Mouse (Mus musculus) neural tube, embryonic 11.5 days (tissue): ENCODE data around the gene Keap1. TPM values are rescaled to one million over a fixed set of nuclear protein-coding genes. Genes with fewer than 3 reads are reported as not detected.

Experiments
- ATAC-seq: fragments of 200-750 bp; cut with Nextera tagmentation; 2 replicates; pipeline ENCODE4 v1.8.0; 2017; ENCODE audit warnings: moderate number of reproducible peaks, mild to moderate bottlenecking, moderate TSS enrichment, moderate library complexity; ENCODE audit not compliant: insufficient read depth, low FRiP score, low TSS enrichment
- DNase-seq: peaks from one replicate; pipeline ENCODE4 v3.0.0-alpha.2; 2015; ENCODE audit warnings: low spot score
- H3K27ac ChIP-seq: fragments of 300-500 bp; sonication (generic); 2 replicates; pipeline ENCODE4 v1.5.1; 2014; ENCODE audit warnings: low read depth, mild to moderate bottlenecking, low read length
- H3K27me3 ChIP-seq: fragments of 300-500 bp; sonication (generic); 2 replicates; pipeline ENCODE4 v1.6.1; 2014; ENCODE audit warnings: mild to moderate bottlenecking, low read length, mixed read lengths; ENCODE audit not compliant: control insufficient read depth, insufficient read depth
- H3K36me3 ChIP-seq: fragments of 300-500 bp; sonication (generic); 2 replicates; pipeline ENCODE4 v1.6.1; 2014; ENCODE audit warnings: mild to moderate bottlenecking, low read length, moderate library complexity, mixed read lengths; ENCODE audit not compliant: control insufficient read depth, insufficient read depth
- H3K4me1 ChIP-seq: fragments of 300-500 bp; sonication (generic); 2 replicates; pipeline ENCODE4 v1.6.1; 2014; ENCODE audit warnings: low read length, mixed read lengths; ENCODE audit not compliant: control insufficient read depth, insufficient read depth
- H3K4me2 ChIP-seq: fragments of 300-500 bp; sonication (generic); 2 replicates; pipeline ENCODE4 v1.6.1; 2014; ENCODE audit warnings: low read depth, mild to moderate bottlenecking, moderate library complexity
- H3K4me3 ChIP-seq: fragments of 300-500 bp; sonication (generic); 2 replicates; pipeline ENCODE4 v1.5.1; 2014; ENCODE audit warnings: low read depth, low read length
- H3K9ac ChIP-seq: fragments of 300-500 bp; sonication (generic); 2 replicates; pipeline ENCODE4 v1.6.1; 2014; ENCODE audit warnings: mild to moderate bottlenecking, low read length
- H3K9me3 ChIP-seq: fragments of 300-500 bp; sonication (generic); 2 replicates; pipeline ENCODE4 v1.6.1; 2016; ENCODE audit warnings: low read length; ENCODE audit not compliant: control insufficient read depth
- WGBS: fragments of 180-500 bp; shearing (Covaris S2); extraction: QIAGEN DNeasy Blood & Tissue Kit; methylation state at CpG from one replicate; pipeline ENCODE4 v1.1.7; 2014; 5-methylcytosine and 5-hydroxymethylcytosine counted together
- polyA plus RNA-seq: library from polyadenylated mRNA; unstranded; fragments of >200 nt; fragmentation: Nextera tagmentation; extraction: Ambion mirVana; gene quantifications from 2 replicates; pipeline ENCODE4 v1.2.1, GENCODE M21; 2014

Gene Keap1
- polyA plus RNA-seq, 1 experiment from 2014 or later: 32.3 TPM

DNA sequence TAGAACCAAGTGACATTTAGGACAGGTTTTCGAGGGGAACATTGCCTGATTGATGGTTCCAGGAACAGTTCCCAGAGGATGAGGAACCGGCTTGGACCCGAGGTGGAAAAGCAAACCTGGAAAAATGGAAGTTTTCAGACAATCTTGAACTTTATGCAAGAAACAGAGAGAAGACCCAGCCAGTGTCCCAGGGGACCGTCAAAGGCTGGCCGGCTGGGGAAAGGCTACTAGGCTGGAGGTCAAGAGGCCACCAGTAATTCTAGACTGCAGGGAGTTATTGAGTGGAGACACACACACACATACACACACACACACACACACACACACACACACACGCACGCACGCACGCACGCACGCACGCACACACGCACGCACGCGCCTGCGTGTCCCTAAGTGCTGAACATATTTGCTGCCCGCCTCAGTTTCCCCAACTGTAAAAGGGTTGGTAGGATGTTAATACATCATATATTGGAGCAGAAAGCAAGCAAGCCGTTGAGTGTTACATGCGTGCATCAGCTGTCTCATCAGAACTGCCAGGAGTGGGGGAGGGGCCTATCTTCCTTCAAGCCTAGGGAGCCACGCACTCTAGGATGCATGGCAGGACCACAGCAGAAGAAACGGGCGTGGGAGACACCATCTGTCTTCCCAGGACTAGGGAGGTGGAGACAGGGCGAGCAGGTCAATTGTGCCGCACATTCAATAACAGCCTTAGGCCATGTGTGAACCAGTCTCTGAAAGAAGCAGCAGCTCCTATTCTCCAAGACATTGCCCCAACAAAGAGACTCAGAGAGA lies 22.9 kb downstream of the Keap1 start:
- Histone ChIP-seq H3K27ac (peak overlapping the region; percentile 35; the same call in 1 of the 2 replicates), H3K27me3 (no peaks in the 10 kb centered on the region), H3K9ac (0 out of 2 replicates have a peak overlapping the region, but pooled peaks have one; percentile 30), H3K4me2 (no peak overlapping the region), H3K4me3 (no peak overlapping the region), H3K9me3 (no peaks in the 10 kb centered on the region), H3K4me1 (no peaks in the 10 kb centered on the region), H3K36me3 (no peaks in the 10 kb centered on the region)
- WGBS: 63% methylated on average over 25 of the region's 25 CpGs
- ATAC-seq (0 out of 2 replicates have a peak, but pooled peaks have one; percentile 24), DNase-seq (peak; percentile 60)

DNA sequence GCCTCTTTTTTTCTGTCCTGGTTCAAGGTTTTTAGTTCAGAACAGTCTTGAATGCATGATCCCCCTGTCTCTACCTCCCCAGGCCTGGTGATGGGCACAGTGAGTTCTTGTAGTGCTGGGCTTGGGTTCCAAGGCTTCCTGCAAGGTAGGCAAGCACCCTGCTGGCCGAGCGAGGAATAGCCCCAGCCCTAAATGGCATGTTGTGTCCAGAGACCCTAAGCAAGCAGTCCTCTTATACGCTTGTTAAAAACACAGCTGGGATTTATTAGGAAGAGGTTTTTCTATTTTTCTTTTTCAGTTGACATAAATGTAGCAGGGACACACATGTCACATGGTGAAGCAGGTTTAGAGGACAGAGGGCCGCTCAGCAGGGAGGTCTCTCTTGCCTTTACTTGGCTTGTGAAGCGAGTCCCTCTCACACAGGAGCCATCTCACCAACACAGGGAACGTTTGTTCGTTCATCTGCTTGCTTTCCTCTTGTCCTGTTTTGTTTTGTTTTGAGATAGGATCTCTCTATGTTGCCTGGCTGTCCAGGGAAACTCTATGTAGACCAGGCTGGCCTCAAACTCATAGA lies 25.5 kb downstream of the Keap1 start:
- no peak overlapping the region for H3K27ac ChIP-seq
- H3K4me2 ChIP-seq: no peak overlapping the region
- H3K9ac ChIP-seq: no peak overlapping the region
- no peaks in the 10 kb centered on the region for H3K36me3 ChIP-seq
- no peak overlapping the region for H3K4me3 ChIP-seq
- peak; percentile 62 for DNase-seq
- H3K9me3 ChIP-seq: no peaks in the 10 kb centered on the region
- ATAC-seq: no peak
- no peaks in the 10 kb centered on the region for H3K27me3 ChIP-seq
- WGBS: 41% methylated on average over 7 of the region's 7 CpGs
- no peaks in the 10 kb centered on the region for H3K4me1 ChIP-seq

DNA sequence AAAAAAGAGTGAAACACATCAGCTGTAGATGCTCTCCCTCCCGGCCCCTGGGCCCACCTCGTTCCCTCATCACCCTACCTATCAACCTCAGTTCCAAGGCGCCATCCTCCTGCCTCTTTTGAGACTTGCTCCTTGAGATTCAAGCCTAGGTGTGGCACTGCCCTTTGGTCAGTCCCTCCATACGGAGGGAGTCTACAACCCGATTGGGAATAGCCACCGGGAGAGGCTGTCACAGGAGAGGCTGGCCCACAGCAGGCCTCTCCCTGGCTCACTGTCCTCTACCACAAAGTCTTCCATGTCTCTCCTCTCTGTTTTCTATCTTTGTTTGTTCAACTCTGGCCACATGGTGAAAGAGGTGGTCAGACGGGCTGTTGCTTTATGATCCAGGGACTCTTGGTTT lies 27.5 kb downstream of the Keap1 start:
- no peaks in the 10 kb centered on the region for H3K36me3 ChIP-seq
- 84% methylated on average over 7 of the region's 7 CpGs for WGBS

DNA sequence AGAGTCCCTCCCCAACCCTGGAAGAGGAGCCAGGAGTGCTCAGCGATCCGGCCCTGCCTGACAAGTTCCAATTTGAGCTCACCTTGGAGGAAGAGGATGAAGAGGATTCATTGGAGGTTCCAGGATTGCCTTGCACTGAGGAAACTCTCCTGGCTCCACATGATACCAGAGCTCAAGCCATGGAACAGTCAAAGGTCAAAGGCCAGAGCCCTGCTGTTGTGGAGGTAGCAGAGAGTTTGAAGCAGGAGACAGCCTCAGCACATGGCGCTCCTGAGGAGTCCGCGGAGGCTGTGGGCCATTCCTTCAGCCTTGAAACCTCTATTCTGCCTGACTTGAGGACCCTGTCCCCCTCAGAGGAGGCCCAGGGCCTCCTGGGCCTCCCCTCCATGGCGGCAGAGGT lies 28.3 kb downstream of the Keap1 start:
- H3K9ac ChIP-seq: no peak overlapping the region
- 70% methylated on average over 5 of the region's 6 CpGs for WGBS
- no peaks in the 10 kb centered on the region for H3K4me1 ChIP-seq
- DNase-seq: no peak
- H3K4me3 ChIP-seq: no peak overlapping the region
- no peak overlapping the region for H3K27ac ChIP-seq
- H3K4me2 ChIP-seq: no peak overlapping the region
- no peaks in the 10 kb centered on the region for H3K36me3 ChIP-seq
- H3K27me3 ChIP-seq: no peaks in the 10 kb centered on the region
- no peaks in the 10 kb centered on the region for H3K9me3 ChIP-seq
- no peak for ATAC-seq

More for the DNA sequence above, 27.5 kb downstream of the Keap1 start:
- DNase-seq (no peak), ATAC-seq (no peak)
- Histone ChIP-seq H3K4me1 (no peaks in the 10 kb centered on the region), H3K4me2 (no peak overlapping the region), H3K4me3 (no peak overlapping the region), H3K27me3 (no peaks in the 10 kb centered on the region), H3K27ac (no peak overlapping the region), H3K9me3 (no peaks in the 10 kb centered on the region), H3K9ac (no peak overlapping the region)

DNA sequence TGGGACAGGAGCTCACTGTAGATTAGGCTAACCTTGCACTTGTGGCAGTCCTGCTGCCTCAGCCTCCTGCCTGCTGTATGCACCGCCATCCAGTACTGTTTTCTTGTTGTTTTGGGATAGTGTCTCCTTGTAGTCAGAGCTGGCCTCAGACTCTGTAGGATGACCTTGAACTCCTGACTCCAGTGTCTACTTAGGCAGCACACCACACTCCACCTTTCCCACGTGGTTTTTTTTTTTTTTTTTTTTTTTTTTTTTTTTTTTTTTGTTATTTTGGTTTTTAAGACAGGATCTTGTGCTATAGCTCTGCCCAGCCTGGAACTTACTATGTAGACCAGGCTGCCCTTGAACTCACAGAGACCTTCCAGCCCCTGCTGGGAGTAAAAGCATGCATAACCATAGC lies 30.5 kb downstream of the Keap1 start:
- no peak overlapping the region for H3K4me2 ChIP-seq
- no peaks in the 10 kb centered on the region for H3K36me3 ChIP-seq
- no peak for DNase-seq
- no peaks in the 10 kb centered on the region for H3K27me3 ChIP-seq
- 57% methylated on average over 2 of the region's 2 CpGs for WGBS
- H3K4me1 ChIP-seq: peaks cover 4% of the 10 kb centered on the region; the same call in 1 of the 2 replicates
- no peaks in the 10 kb centered on the region for H3K9me3 ChIP-seq
- ATAC-seq: no peak
- no peak overlapping the region for H3K27ac ChIP-seq
- no peak overlapping the region for H3K4me3 ChIP-seq
- H3K9ac ChIP-seq: no peak overlapping the region

DNA sequence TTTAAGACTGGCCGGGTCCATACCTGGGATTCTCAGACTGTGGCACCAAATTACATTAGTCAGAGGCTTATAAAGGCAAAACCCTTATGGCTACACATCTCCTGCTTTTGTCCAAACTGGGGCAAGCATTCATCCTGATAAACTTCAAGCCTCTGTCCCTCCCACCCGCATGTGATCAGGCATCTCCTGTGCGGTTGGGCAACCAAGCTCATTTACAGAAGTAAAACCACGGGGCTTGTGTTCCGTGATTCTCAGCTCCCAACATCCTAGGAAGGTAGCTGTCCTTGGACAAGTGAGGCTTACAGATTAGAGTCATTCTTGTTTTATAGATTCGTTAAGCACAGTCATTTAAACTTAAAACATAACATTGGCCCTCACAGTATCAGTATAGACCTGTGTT lies 32.3 kb downstream of the Keap1 start:
- ATAC-seq: no peak
- no peak for DNase-seq
- Histone ChIP-seq H3K27ac (no peak overlapping the region), H3K27me3 (no peaks in the 10 kb centered on the region), H3K4me3 (no peak overlapping the region), H3K9me3 (no peaks in the 10 kb centered on the region), H3K4me2 (no peak overlapping the region), H3K36me3 (no peaks in the 10 kb centered on the region), H3K9ac (no peak overlapping the region), H3K4me1 (peaks cover 4% of the 10 kb centered on the region; the same call in 1 of the 2 replicates)
- 93% methylated on average over 6 of the region's 6 CpGs for WGBS

DNA sequence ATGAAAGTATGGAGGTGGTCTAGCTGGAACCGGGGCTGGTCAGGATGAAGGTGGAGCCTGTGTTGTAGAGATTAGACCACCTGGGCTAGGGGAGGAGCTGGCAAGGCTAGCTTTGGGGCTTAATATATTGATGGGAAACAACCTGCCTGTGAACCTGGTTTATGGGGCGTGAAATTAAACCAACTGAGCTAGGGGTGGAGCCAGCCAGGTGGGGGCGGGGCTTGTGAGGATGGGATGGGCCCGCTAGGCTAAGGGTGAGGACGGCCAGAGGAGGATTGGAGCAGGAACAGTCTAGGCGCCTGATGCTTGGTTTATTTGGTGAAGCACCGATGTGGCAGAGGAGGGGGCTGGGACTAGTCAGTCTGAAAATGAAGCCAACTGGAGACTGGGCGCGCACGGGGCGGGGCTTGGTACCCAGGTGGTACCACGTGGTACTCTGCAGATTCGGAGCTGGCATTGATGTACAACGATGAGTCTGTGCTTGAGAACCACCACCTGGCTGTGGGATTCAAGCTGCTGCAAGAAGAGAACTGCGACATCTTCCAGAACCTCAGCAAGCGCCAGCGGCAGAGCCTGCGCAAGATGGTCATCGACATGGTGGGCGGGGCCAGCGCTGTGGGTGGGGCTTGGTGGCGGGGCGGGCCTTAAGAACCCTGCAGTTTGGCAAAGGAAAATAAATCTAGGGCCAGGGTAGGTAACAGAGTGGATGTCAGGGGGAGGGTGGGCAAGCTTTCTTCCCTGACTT lies 34.5 kb downstream of the Keap1 start:
- Histone ChIP-seq H3K36me3 (no peaks in the 10 kb centered on the region), H3K27me3 (no peaks in the 10 kb centered on the region), H3K4me3 (peak overlapping the region; percentile 24), H3K27ac (no peak overlapping the region), H3K4me2 (peak overlapping the region; percentile 63), H3K4me1 (peaks cover 4% of the 10 kb centered on the region; the same call in 1 of the 2 replicates), H3K9me3 (no peaks in the 10 kb centered on the region), H3K9ac (peak overlapping the region; percentile 26; the same call in 1 of the 2 replicates)
- ATAC-seq (peak; percentile 70), DNase-seq (peak; percentile 64)
- under 1% methylated on average over 23 of the region's 23 CpGs for WGBS

DNA sequence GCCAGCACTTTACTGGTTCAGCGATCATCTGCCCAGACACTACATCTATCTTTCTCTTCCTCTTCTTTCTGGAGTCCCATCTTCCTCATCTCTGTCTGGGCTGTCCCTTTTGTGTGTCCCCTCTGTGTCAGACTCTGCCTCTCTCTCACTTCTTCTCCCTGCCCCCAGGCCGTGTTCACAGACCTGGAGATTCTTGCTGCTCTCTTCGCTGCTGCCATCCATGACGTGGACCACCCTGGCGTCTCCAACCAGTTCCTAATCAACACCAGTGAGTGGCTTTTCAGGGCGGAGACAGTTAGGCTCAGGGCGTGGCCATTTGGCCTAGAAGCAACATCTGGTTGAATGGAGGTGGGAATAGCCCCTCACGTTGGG lies 35.0 kb downstream of the Keap1 start:
- Histone ChIP-seq H3K9me3 (no peaks in the 10 kb centered on the region), H3K36me3 (no peaks in the 10 kb centered on the region), H3K9ac (no peak overlapping the region), H3K4me1 (peaks cover 4% of the 10 kb centered on the region; the same call in 1 of the 2 replicates), H3K4me3 (peak overlapping the region; percentile 24), H3K27ac (no peak overlapping the region), H3K4me2 (no peak overlapping the region), H3K27me3 (no peaks in the 10 kb centered on the region)
- ATAC-seq: 0 out of 2 replicates have a peak, but pooled peaks have one; percentile 20
- WGBS: 17% methylated on average over 8 of the region's 8 CpGs
- no peak for DNase-seq
